Mouse (Mus musculus): ENCODE measurements around the gene Vhl. TPM values are rescaled to one million over a fixed set of nuclear protein-coding genes. Genes with fewer than 3 reads are reported as not detected.

The Vhl gene
- total RNA-seq (2021), result 10 to 100 TPM; 48.1 to 49.8 TPM

- intact Hi-C loops (cut with DNase I), result loop anchor here (5.0 kb wide), 1 partner anchor 122 kb away; the partner anchor contains the start of gene Prrt3
- DNase-seq (ENCODE audit: low spot score in 2 of 2), result peak; percentile 88 to 89
These were observed at the start of gene Vhl for GRCm38 (mm10) chr6:113623941-113624751. Gene Vhl, plus strand, starts transcription at chr6:113623959.

GRCm38 (mm10) chr6:113576044-113576443, 47.7 kb upstream of the Vhl start:
- DNase-seq (ENCODE audit: low spot score in 2 of 2), result peak; percentile 52 to 59
- intact Hi-C loops (cut with DNase I), result loop anchor here (2.0 kb wide), 1 partner anchor 37 kb away; no protein-coding TSS in a partner anchor

- intact Hi-C loops (cut with DNase I), result no loop called here
- DNase-seq (ENCODE audit: low spot score in 2 of 2), result no peak
These were observed 44.5 kb upstream of the Vhl start for GRCm38 (mm10) chr6:113579306-113579705.

GRCm38 (mm10) chr6:113583023-113583422, 40.7 kb upstream of the Vhl start:
- peak in 1 of 2 experiments; percentile 27 for DNase-seq (ENCODE audit: low spot score in 2 of 2)
- intact Hi-C loops (cut with DNase I), result no loop called here

- peak in 1 of 2 experiments; percentile 26 for DNase-seq (ENCODE audit: low spot score in 2 of 2)
- intact Hi-C loops (cut with DNase I), result no loop called here
These were observed 38.7 kb upstream of the Vhl start for GRCm38 (mm10) chr6:113585065-113585464.

GRCm38 (mm10) chr6:113586466-113587183, 37.1 kb upstream of the Vhl start:
- intact Hi-C loops (cut with DNase I), result no loop called here
- no peak for DNase-seq (ENCODE audit: low spot score in 2 of 2)

GRCm38 (mm10) chr6:113592637-113593036, 31.1 kb upstream of the Vhl start:
- DNase-seq (ENCODE audit: low spot score in 2 of 2), result no peak
- intact Hi-C loops (cut with DNase I), result no loop called here

GRCm38 (mm10) chr6:113597945-113598344, 25.8 kb upstream of the Vhl start:
- DNase-seq (ENCODE audit: low spot score in 2 of 2), result no peak
- intact Hi-C loops (cut with DNase I), result no loop called here

GRCm38 (mm10) chr6:113599833-113600232, 23.9 kb upstream of the Vhl start:
- intact Hi-C loops (cut with DNase I), result loop anchor here (5.0 kb wide), 1 partner anchor 68 kb away; the partner anchor contains the start of genes Emc3 and Fancd2
- DNase-seq (ENCODE audit: low spot score in 2 of 2), result no peak

GRCm38 (mm10) chr6:113600543-113601139, 23.1 kb upstream of the Vhl start, which contains the start of gene Fancd2os:
Gene Fancd2os, minus strand, starts transcription at chr6:113600715.
- intact Hi-C loops (cut with DNase I), result loop anchor here (5.0 kb wide), 1 partner anchor 68 kb away; the partner anchor contains the start of genes Emc3 and Fancd2
- no peak for DNase-seq (ENCODE audit: low spot score in 2 of 2)

- intact Hi-C loops (cut with DNase I), result loop anchor here (5.0 kb wide), 1 partner anchor 71 kb away; the partner anchor contains the start of genes Emc3 and Fancd2
- no peak for DNase-seq (ENCODE audit: low spot score in 2 of 2)
These were observed 20.9 kb upstream of the Vhl start for GRCm38 (mm10) chr6:113602821-113603220.

GRCm38 (mm10) chr6:113603993-113604392, 19.8 kb upstream of the Vhl start:
- intact Hi-C loops (cut with DNase I), result loop anchor here (5.0 kb wide), 1 partner anchor 72 kb away; the partner anchor contains the start of genes Emc3 and Fancd2
- DNase-seq (ENCODE audit: low spot score in 2 of 2), result no peak

GRCm38 (mm10) chr6:113604432-113605223, 19.1 kb upstream of the Vhl start, which contains the start of gene Brk1:
Gene Brk1, plus strand, starts transcription at chr6:113604772.
- intact Hi-C loops (cut with DNase I), result loop anchor here (5.0 kb wide), 2 partner anchors 72 to 102 kb away; partner anchors contain the start of genes Emc3, Fancd2 and Prrt3
- DNase-seq (ENCODE audit: low spot score in 2 of 2), result peak; percentile 90

GRCm38 (mm10) chr6:113605224-113605545, 18.6 kb upstream of the Vhl start:
- intact Hi-C loops (cut with DNase I), result loop anchor here (5.0 kb wide), 1 partner anchor 103 kb away; the partner anchor contains the start of gene Prrt3

GRCm38 (mm10) chr6:113608871-113609270, 14.9 kb upstream of the Vhl start:
- no peak for DNase-seq (ENCODE audit: low spot score in 2 of 2)
- intact Hi-C loops (cut with DNase I), result loop anchor here (5.0 kb wide), 1 partner anchor 107 kb away; the partner anchor contains the start of gene Prrt3

More at GRCm38 (mm10) chr6:113605224-113605545, 18.6 kb upstream of the Vhl start:
- no peak for DNase-seq (ENCODE audit: low spot score in 2 of 2)

- no peak for DNase-seq (ENCODE audit: low spot score in 2 of 2)
- intact Hi-C loops (cut with DNase I), result loop anchor here (5.0 kb wide), 1 partner anchor 107 kb away; the partner anchor contains the start of gene Prrt3
These were observed 14.5 kb upstream of the Vhl start for GRCm38 (mm10) chr6:113609293-113609692.

- DNase-seq (ENCODE audit: low spot score in 2 of 2), result peak in 1 of 2 experiments; percentile 34
- intact Hi-C loops (cut with DNase I), result loop anchor here (2.0 kb wide), 1 partner anchor 36 kb away; no protein-coding TSS in a partner anchor
These were observed 11.3 kb upstream of the Vhl start for GRCm38 (mm10) chr6:113612258-113612969.

- DNase-seq (ENCODE audit: low spot score in 2 of 2), result peak in 1 of 2 experiments; percentile 36
- intact Hi-C loops (cut with DNase I), result no loop called here
These were observed 9.6 kb upstream of the Vhl start for GRCm38 (mm10) chr6:113614152-113614551.
